Mouse (Mus musculus): ENCODE results near the gene Mrs2. TPM values are rescaled to one million over a fixed set of nuclear protein-coding genes. Genes with fewer than 3 reads are reported as not detected.
"Not testable (repeated sequence)": the region's sequence is repeated elsewhere in the genome, so short reads cannot be mapped to it uniquely, and the experiment has no call there.

Mrs2 gene
- polyA plus RNA-seq, 1 experiment from 2014 or later = 17.3 TPM

DNA sequence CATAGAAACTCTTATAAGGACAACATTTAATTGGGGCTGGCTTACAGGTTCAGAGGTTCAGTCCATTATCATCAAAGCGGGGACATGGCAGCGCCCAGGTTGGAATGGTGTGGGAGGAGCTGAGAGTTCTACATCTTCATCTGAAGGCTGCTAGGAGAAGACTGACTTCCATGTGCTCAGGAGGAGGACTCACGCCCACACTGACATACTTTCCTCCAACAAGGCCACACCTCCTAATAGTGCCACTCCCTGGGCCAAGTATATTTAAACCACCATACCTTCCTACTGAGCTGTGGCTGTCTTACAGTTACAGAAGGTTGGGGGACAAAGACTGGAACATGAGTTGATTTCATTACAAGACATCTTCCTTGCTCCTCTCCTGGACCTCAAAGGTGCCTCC is 48.4 kb downstream of the Mrs2 start:
- H3K4me3 ChIP-seq; H3K36me3 ChIP-seq (replicated peaks); H3K4me1 ChIP-seq; H3K27me3 ChIP-seq (replicated peaks); H3K4me2 ChIP-seq; ATAC-seq (replicated peaks); H3K27ac ChIP-seq; H3K9ac ChIP-seq; H3K9me3 ChIP-seq: not testable (repeated sequence)
- WGBS = 90% methylated on average over 3 of the region's 3 CpGs

- no peak overlapping the region for H3K27ac ChIP-seq
- H3K4me3 ChIP-seq = peak overlapping the region; percentile 28
- H3K27me3 ChIP-seq (replicated peaks) = no peaks in the 10 kb centered on the region
- H3K4me2 ChIP-seq = peak overlapping the region; percentile 49
- no peaks in the 10 kb centered on the region for H3K9me3 ChIP-seq
- no peak overlapping the region for H3K9ac ChIP-seq
- H3K36me3 ChIP-seq (replicated peaks) = no peaks in the 10 kb centered on the region
- H3K4me1 ChIP-seq = peaks cover 3% of the 10 kb centered on the region; the same call in 1 of the 2 replicates
- 37% methylated on average over 5 of the region's 5 CpGs for WGBS
- peak; percentile 69 for ATAC-seq (replicated peaks)
These were observed 54.4 kb downstream of the Mrs2 start for GRCm38 (mm10) chr13:24965846-24966201.

- Histone ChIP-seq H3K27me3 (replicated peaks) (no peaks in the 10 kb centered on the region), H3K4me3 (peak overlapping the region; percentile 28), H3K9me3 (no peaks in the 10 kb centered on the region), H3K27ac (no peak overlapping the region), H3K4me1 (peaks cover 3% of the 10 kb centered on the region; the same call in 1 of the 2 replicates), H3K36me3 (replicated peaks) (no peaks in the 10 kb centered on the region), H3K4me2 (peak overlapping the region; percentile 49), H3K9ac (no peak overlapping the region)
- WGBS = 21% methylated on average over 15 of the region's 15 CpGs
- peak; percentile 72 for ATAC-seq (replicated peaks)
These were observed 54.9 kb downstream of the Mrs2 start for GRCm38 (mm10) chr13:24965130-24965845.

DNA sequence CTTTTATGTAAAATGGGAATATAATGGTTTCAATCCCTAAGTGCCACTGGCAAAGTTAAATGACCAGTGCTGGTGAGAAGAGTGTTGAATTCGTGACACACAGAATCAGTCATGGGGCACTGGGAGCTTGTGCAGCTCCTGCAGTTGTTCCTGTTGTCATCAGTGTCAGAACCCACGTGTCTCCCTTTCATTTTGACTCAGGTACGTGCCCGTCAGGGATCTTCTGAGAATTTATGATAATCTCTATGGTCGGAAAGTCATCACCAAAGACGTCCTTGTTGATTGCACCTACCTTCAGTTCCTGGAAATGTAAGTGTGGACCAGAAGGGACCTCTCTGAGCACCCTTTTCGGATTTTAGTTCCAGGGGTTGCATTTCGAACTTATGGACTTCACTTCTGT is 58.1 kb downstream of the Mrs2 start:
- Histone ChIP-seq H3K4me2 (no peak overlapping the region), H3K36me3 (replicated peaks) (no peaks in the 10 kb centered on the region), H3K9ac (no peak overlapping the region), H3K4me1 (peaks cover 3% of the 10 kb centered on the region; the same call in 1 of the 2 replicates), H3K27me3 (replicated peaks) (no peaks in the 10 kb centered on the region), H3K9me3 (no peaks in the 10 kb centered on the region), H3K27ac (no peak overlapping the region), H3K4me3 (no peak overlapping the region)
- ATAC-seq (replicated peaks) = no peak
- 89% methylated on average over 8 of the region's 8 CpGs for WGBS

DNA sequence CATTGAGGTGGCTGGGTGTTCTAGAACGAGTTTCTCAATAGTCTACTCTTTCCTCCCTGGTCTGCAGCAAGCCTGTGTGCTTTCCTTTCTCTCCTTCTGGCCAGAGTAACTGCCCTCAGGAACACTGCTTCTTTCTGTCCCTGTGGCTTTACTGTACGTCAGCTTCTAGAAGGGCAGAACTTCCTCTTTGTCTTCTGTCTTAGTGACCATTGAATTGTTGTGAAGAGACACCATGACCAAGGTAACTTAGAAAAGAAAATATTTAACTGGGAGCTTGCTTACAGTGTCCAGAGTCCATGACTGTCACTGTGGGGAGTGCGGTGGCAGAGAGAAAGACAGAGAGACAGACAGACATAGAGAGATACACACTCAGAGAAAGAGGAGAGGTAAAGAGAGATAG is 60.1 kb downstream of the Mrs2 start:
- 83% methylated on average over 3 of the region's 3 CpGs for WGBS
- H3K9me3 ChIP-seq = no peaks in the 10 kb centered on the region

GRCm38 (mm10) chr13:24958671-24959070 is 61.5 kb downstream of the Mrs2 start:
- Histone ChIP-seq H3K27me3 (replicated peaks) (no peaks in the 10 kb centered on the region), H3K9me3 (no peaks in the 10 kb centered on the region), H3K27ac (no peak overlapping the region), H3K4me3 (no peak overlapping the region), H3K9ac (no peak overlapping the region), H3K4me1 (no peaks in the 10 kb centered on the region), H3K36me3 (replicated peaks) (no peaks in the 10 kb centered on the region), H3K4me2 (no peak overlapping the region)
- WGBS = 91% methylated on average over 11 of the region's 11 CpGs
- no peak for ATAC-seq (replicated peaks)

More for the DNA sequence above, 60.1 kb downstream of the Mrs2 start:
- Histone ChIP-seq H3K4me2 (no peak overlapping the region), H3K36me3 (replicated peaks) (no peaks in the 10 kb centered on the region), H3K4me1 (peaks cover under 1% of the 10 kb centered on the region; the same call in 1 of the 2 replicates), H3K27me3 (replicated peaks) (no peaks in the 10 kb centered on the region), H3K4me3 (no peak overlapping the region), H3K27ac (no peak overlapping the region), H3K9ac (no peak overlapping the region)
- ATAC-seq (replicated peaks) = no peak

DNA sequence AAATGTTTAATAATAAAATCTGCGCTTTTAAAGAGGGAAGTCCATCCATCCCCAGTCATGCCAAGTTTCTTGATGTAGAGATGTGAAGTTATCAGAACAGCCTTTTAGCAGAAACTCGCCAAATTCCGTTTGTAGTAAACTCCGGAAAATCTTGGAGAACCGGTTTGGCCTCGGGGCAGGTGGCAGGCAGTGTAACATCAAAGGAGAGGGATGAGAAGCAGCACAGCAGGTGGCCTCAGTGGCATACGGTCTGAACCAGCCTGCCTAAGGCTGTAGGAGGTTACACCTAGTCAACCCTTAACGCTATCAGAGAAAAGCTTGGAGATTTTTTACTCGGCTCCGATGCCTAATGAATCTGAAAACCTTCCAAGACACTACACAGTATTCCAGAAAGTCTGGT is 64.7 kb downstream of the Mrs2 start:
- no peak overlapping the region for H3K27ac ChIP-seq
- H3K4me3 ChIP-seq = no peak overlapping the region
- no peak overlapping the region for H3K4me2 ChIP-seq
- no peaks in the 10 kb centered on the region for H3K4me1 ChIP-seq
- 23% methylated on average over 10 of the region's 10 CpGs for WGBS
- H3K9me3 ChIP-seq = no peaks in the 10 kb centered on the region
- no peak overlapping the region for H3K9ac ChIP-seq
- no peaks in the 10 kb centered on the region for H3K36me3 ChIP-seq (replicated peaks)
- ATAC-seq (replicated peaks) = no peak
- H3K27me3 ChIP-seq (replicated peaks) = no peaks in the 10 kb centered on the region

DNA sequence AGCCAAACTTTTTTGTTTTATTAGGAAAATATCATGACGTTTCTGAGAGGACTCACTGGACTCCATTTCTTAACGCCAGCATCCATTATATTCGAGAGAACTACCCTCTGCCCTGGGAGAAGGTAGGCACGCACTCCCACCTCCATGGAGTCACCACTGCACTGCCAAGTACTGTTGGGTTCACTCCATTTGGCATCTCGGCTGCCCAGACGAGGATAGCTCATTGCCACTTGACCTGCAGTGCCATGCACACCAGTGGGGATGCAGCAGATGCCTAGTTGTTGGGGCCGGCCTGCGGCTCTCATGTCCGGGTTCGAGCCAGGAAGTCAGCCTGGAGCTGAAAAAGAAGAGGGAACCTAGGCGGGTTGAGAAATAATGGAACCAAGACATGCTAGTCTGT is 65.1 kb downstream of the Mrs2 start:
- no peaks in the 10 kb centered on the region for H3K36me3 ChIP-seq (replicated peaks)
- no peak for ATAC-seq (replicated peaks)
- no peaks in the 10 kb centered on the region for H3K9me3 ChIP-seq
- WGBS = 59% methylated on average over 11 of the region's 11 CpGs
- H3K27ac ChIP-seq = no peak overlapping the region
- H3K4me1 ChIP-seq = no peaks in the 10 kb centered on the region
- no peaks in the 10 kb centered on the region for H3K27me3 ChIP-seq (replicated peaks)
- H3K4me3 ChIP-seq = no peak overlapping the region
- no peak overlapping the region for H3K4me2 ChIP-seq
- no peak overlapping the region for H3K9ac ChIP-seq

DNA sequence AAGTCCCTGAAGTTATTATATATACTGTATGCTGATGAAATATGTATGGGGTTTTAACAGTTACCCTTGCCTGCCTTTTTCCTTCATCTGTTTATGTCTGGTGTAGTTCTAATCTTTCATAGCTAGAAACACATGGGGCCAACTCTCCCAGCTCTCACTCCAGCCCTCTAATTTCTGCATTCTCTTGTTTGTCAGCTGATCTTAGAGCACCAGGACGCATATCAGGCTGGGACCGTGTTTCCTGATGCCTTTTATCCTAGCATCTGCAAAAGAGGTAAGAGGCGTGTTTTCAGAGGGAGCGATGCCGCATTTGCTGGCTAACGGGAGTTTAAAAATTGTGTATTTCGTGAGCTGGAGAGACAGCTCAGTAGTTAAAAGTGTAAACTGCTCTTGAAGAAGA is 67.5 kb downstream of the Mrs2 start:
- no peaks in the 10 kb centered on the region for H3K36me3 ChIP-seq (replicated peaks)
- no peak overlapping the region for H3K9ac ChIP-seq
- ATAC-seq (replicated peaks) = no peak
- 82% methylated on average over 7 of the region's 7 CpGs for WGBS
- no peak overlapping the region for H3K27ac ChIP-seq
- no peaks in the 10 kb centered on the region for H3K9me3 ChIP-seq
- no peaks in the 10 kb centered on the region for H3K27me3 ChIP-seq (replicated peaks)
- no peaks in the 10 kb centered on the region for H3K4me1 ChIP-seq
- H3K4me2 ChIP-seq = no peak overlapping the region
- no peak overlapping the region for H3K4me3 ChIP-seq

GRCm38 (mm10) chr13:24948870-24949269 is 71.3 kb downstream of the Mrs2 start:
- Histone ChIP-seq H3K4me2 (no peak overlapping the region), H3K36me3 (replicated peaks) (no peaks in the 10 kb centered on the region), H3K9me3 (no peaks in the 10 kb centered on the region), H3K27me3 (replicated peaks) (no peaks in the 10 kb centered on the region), H3K4me1 (no peaks in the 10 kb centered on the region), H3K27ac (no peak overlapping the region), H3K4me3 (no peak overlapping the region), H3K9ac (no peak overlapping the region)
- no peak for ATAC-seq (replicated peaks)
- WGBS = 94% methylated on average over 6 of the region's 6 CpGs

GRCm38 (mm10) chr13:24947158-24947557 is 73.0 kb downstream of the Mrs2 start:
- Histone ChIP-seq H3K4me1 (no peaks in the 10 kb centered on the region), H3K36me3 (replicated peaks) (no peaks in the 10 kb centered on the region)
- no peak for ATAC-seq (replicated peaks)

DNA sequence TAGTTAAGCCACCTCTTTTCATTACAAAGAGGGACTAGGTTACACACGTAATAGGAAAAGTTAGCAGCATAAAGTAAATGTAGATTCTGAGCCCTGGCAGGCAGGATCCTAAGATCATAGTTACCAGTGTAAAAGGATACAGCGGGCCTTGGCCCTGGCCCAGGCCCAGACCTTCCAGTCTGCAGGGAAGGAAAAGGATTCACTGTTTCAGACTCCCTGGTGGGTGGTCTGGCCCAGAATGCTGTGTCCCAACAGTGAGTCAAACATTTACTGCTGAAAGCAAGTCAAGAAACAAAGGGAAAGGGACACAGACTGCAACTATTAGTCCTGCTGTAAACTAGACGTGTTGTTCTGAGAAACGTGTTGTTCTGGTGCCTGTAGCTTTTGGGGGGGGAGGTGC is 74.6 kb downstream of the Mrs2 start:
- no peak overlapping the region for H3K9ac ChIP-seq
- no peak overlapping the region for H3K4me2 ChIP-seq
- ATAC-seq (replicated peaks) = no peak
- peaks cover 6% of the 10 kb centered on the region; the same call in 1 of the 2 replicates for H3K4me1 ChIP-seq
- H3K27ac ChIP-seq = no peak overlapping the region
- no peaks in the 10 kb centered on the region for H3K27me3 ChIP-seq (replicated peaks)
- H3K9me3 ChIP-seq = no peaks in the 10 kb centered on the region
- WGBS = 23% methylated on average over 4 of the region's 4 CpGs
- no peaks in the 10 kb centered on the region for H3K36me3 ChIP-seq (replicated peaks)
- H3K4me3 ChIP-seq = no peak overlapping the region

More at GRCm38 (mm10) chr13:24947158-24947557, 73.0 kb downstream of the Mrs2 start:
- Histone ChIP-seq H3K27me3 (replicated peaks) (no peaks in the 10 kb centered on the region), H3K9me3 (no peaks in the 10 kb centered on the region), H3K9ac (no peak overlapping the region), H3K4me3 (no peak overlapping the region), H3K27ac (no peak overlapping the region), H3K4me2 (no peak overlapping the region)
- WGBS = 90% methylated on average over 5 of the region's 5 CpGs

DNA sequence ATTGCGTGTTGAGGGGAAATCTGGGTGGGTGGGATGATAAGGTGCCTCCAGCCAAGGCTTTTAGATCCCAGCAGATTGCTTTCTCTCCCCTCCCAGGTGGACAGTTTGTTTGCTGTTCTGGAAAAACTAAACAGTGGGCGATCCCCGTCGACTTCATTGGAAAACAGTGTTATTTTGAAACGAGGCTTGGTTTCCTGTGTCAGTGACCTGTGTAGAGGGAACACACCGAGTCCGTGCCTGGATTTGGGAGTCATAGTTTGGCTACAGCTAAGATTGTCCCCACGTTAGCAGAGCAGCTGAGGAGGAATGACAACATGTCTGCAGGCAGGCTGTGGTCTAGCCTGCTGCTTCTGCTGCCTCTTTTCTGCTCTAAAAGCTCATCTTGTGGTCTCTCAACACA is 76.9 kb downstream of the Mrs2 start:
- no peak overlapping the region for H3K4me3 ChIP-seq
- no peak overlapping the region for H3K27ac ChIP-seq
- ATAC-seq (replicated peaks) = no peak
- no peaks in the 10 kb centered on the region for H3K36me3 ChIP-seq (replicated peaks)
- no peaks in the 10 kb centered on the region for H3K27me3 ChIP-seq (replicated peaks)
- H3K9ac ChIP-seq = no peak overlapping the region
- 88% methylated on average over 8 of the region's 8 CpGs for WGBS
- H3K4me1 ChIP-seq = peaks cover 7% of the 10 kb centered on the region; the same call in 1 of the 2 replicates
- no peaks in the 10 kb centered on the region for H3K9me3 ChIP-seq
- H3K4me2 ChIP-seq = no peak overlapping the region

Measured in midbrain, embryonic 15.5 days (tissue).